Mouse (Mus musculus) olfactory bulb, adult 2 months (tissue): Measurements from ENCODE around the gene Fam120a. TPM values are rescaled to one million over a fixed set of nuclear protein-coding genes. Genes with fewer than 3 reads are reported as not detected.

ENCODE experiments used
- H3K27ac ChIP-seq: fragments of 200-500 bp; 2 replicates; pipeline ENCODE4 v1.5.1; 2012; ENCODE audit warnings: low read depth, low read length; ENCODE audit not compliant: insufficient read depth
- H3K4me1 ChIP-seq: fragments of 200-500 bp; 2 replicates; pipeline ENCODE4 v1.6.1; 2012; ENCODE audit warnings: low read length; ENCODE audit not compliant: control insufficient read depth, insufficient read depth
- H3K4me3 ChIP-seq: fragments of 200-500 bp; 2 replicates; pipeline ENCODE4 v1.5.1; 2012; ENCODE audit warnings: mild to moderate bottlenecking, low read depth, low read length, moderate library complexity; ENCODE audit not compliant: insufficient read depth
- CTCF ChIP-seq: fragments of 200-500 bp; IDR thresholded peaks from 2 replicates; pipeline ENCODE4 v1.5.1; 2012; ENCODE audit warnings: low read depth, mild to moderate bottlenecking, low read length, moderate library complexity; ENCODE audit not compliant: insufficient read depth
- POLR2A ChIP-seq: fragments of 200-500 bp; IDR thresholded peaks from 2 replicates; pipeline ENCODE4 v1.6.1; 2012; ENCODE audit warnings: mild to moderate bottlenecking, low read depth, low read length, moderate library complexity; ENCODE audit not compliant: insufficient read depth
- WGBS: fragments of 180-500 bp; shearing (Covaris S2); methylation state at CpG from one replicate; pipeline ENCODE4 v1.1.7; 2018; 5-methylcytosine and 5-hydroxymethylcytosine counted together
- polyA plus RNA-seq: library from polyadenylated mRNA; stranded (reverse); fragments of >200 nt; gene quantifications from 2 replicates; pipeline ENCODE4 v1.2.4, GENCODE M21; 2012; ENCODE audit warnings: low replicate concordance; ENCODE audit not compliant: missing spikeins, insufficient read depth, insufficient read length

Fam120a gene
- polyA plus RNA-seq, 1 experiment, result 79.3 TPM

- WGBS, result 65% methylated on average over 13 of the region's 13 CpGs
These were observed 2.7 kb upstream of the Fam120a start for GRCm38 (mm10) chr13:48970566-48970965.

GRCm38 (mm10) chr13:48968750-48969088 is 902 bp upstream of the Fam120a start:
- 5% methylated on average over 7 of the region's 7 CpGs for WGBS
- TF ChIP-seq CTCF (no peak), POLR2A (no peak)
- Histone ChIP-seq H3K27ac (peak overlapping the region; percentile 96), H3K4me1 (peaks cover 13% of the 10 kb centered on the region), H3K4me3 (peak overlapping the region; percentile 71)

More at GRCm38 (mm10) chr13:48970566-48970965, 2.7 kb upstream of the Fam120a start:
- Histone ChIP-seq H3K4me1 (peaks cover 8% of the 10 kb centered on the region), H3K27ac (no peak overlapping the region), H3K4me3 (no peak overlapping the region)
- TF ChIP-seq CTCF (no peak), POLR2A (no peak)

- Histone ChIP-seq H3K4me3 (peak overlapping the region; percentile 71), H3K27ac (peak overlapping the region; percentile 74), H3K4me1 (peaks cover 13% of the 10 kb centered on the region)
- under 1% methylated on average over 57 of the region's 58 CpGs for WGBS
- TF ChIP-seq CTCF, result no peak
- no peak for TF ChIP-seq POLR2A
These were observed 681 bp downstream of the Fam120a start for GRCm38 (mm10) chr13:48966851-48967821.

GRCm38 (mm10) chr13:48965559-48966525 is 2.0 kb downstream of the Fam120a start:
- H3K27ac ChIP-seq, result no peak overlapping the region
- TF ChIP-seq CTCF (no peak), POLR2A (no peak)
- peaks cover 13% of the 10 kb centered on the region for H3K4me1 ChIP-seq
- 2% methylated on average over 7 of the region's 7 CpGs for WGBS
- peak overlapping the region; percentile 46 for H3K4me3 ChIP-seq

GRCm38 (mm10) chr13:48964850-48965249 is 3.0 kb downstream of the Fam120a start:
- Histone ChIP-seq H3K27ac (no peak overlapping the region), H3K4me3 (no peak overlapping the region), H3K4me1 (peaks cover 9% of the 10 kb centered on the region)
- TF ChIP-seq POLR2A (no peak), CTCF (no peak)
- WGBS, result 37% methylated on average over 4 of the region's 4 CpGs

GRCm38 (mm10) chr13:48963111-48963510 is 4.7 kb downstream of the Fam120a start:
- 61% methylated on average over 1 of the region's 1 CpGs for WGBS
- TF ChIP-seq CTCF (no peak), POLR2A (no peak)
- H3K4me3 ChIP-seq, result no peak overlapping the region
- peaks cover 13% of the 10 kb centered on the region for H3K4me1 ChIP-seq
- H3K27ac ChIP-seq, result no peak overlapping the region

GRCm38 (mm10) chr13:48962519-48962918 is 5.3 kb downstream of the Fam120a start:
- Histone ChIP-seq H3K4me1 (peaks cover 13% of the 10 kb centered on the region), H3K4me3 (no peak overlapping the region), H3K27ac (no peak overlapping the region)
- WGBS, result 31% methylated on average over 3 of the region's 3 CpGs
- TF ChIP-seq CTCF (no peak), POLR2A (no peak)

GRCm38 (mm10) chr13:48958608-48959007 is 9.2 kb downstream of the Fam120a start:
- Histone ChIP-seq H3K4me1 (peaks cover 18% of the 10 kb centered on the region), H3K27ac (no peak overlapping the region), H3K4me3 (no peak overlapping the region)
- TF ChIP-seq POLR2A (no peak), CTCF (no peak)
- 66% methylated on average over 4 of the region's 4 CpGs for WGBS

- Histone ChIP-seq H3K4me1 (peaks cover 21% of the 10 kb centered on the region), H3K4me3 (no peak overlapping the region), H3K27ac (no peak overlapping the region)
- WGBS, result 96% methylated on average over 4 of the region's 4 CpGs
- TF ChIP-seq CTCF (no peak), POLR2A (no peak)
These were observed 13.0 kb downstream of the Fam120a start for GRCm38 (mm10) chr13:48954825-48955224.
